Mouse (Mus musculus): ENCODE measurements around the gene Adarb2.

GRCm38 (mm10) chr13:8770616-8771015 is 568.0 kb downstream of the Adarb2 start:
- TF ChIP-seq POLR2A (IDR thresholded peaks at IDR 0.05; ENCODE audit: control insufficient read depth, low read depth, low read length) (no peak), CTCF (IDR thresholded peaks at IDR 0.05; ENCODE audit: control insufficient read depth, insufficient read depth, insufficient replicate concordance, low read depth, low read length) (no peak)
